Mouse (Mus musculus): ENCODE results near the gene Ncmap.
A peak's percentile ranks its signal among the peaks of the same experiment; 100 is the strongest.

Gene Ncmap

GRCm38 (mm10) chr4:135397991-135398390 is at the start of gene Ncmap:
Gene Ncmap (minus strand): TSS chr4:135398227.
- DNase-seq (ENCODE audit: low read depth), result no peak

- DNase-seq (ENCODE audit: low read depth), result no peak
Measured at GRCm38 (mm10) chr4:135442473-135442872, 44.4 kb upstream of the Ncmap start.

- DNase-seq (ENCODE audit: low read depth), result peak; percentile 47
Measured at GRCm38 (mm10) chr4:135439904-135440522, 42.0 kb upstream of the Ncmap start.

- peak; percentile 73 for DNase-seq (ENCODE audit: low read depth)
Measured at GRCm38 (mm10) chr4:135439188-135439647, 41.2 kb upstream of the Ncmap start.

- no peak for DNase-seq (ENCODE audit: low read depth)
Measured at GRCm38 (mm10) chr4:135437924-135438323, 39.9 kb upstream of the Ncmap start.

GRCm38 (mm10) chr4:135436291-135436690 is 38.3 kb upstream of the Ncmap start:
- DNase-seq (ENCODE audit: low read depth), result peak; percentile 52

- DNase-seq (ENCODE audit: low read depth), result no peak
Measured at GRCm38 (mm10) chr4:135434395-135434789, 36.4 kb upstream of the Ncmap start.

- peak; percentile 88 for DNase-seq (ENCODE audit: low read depth)
Measured at GRCm38 (mm10) chr4:135433443-135434394, 35.7 kb upstream of the Ncmap start, which contains the start of gene Rcan3. Gene Rcan3 (minus strand): TSS chr4:135433853.

- DNase-seq (ENCODE audit: low read depth), result no peak
Measured at GRCm38 (mm10) chr4:135433086-135433442, 35.0 kb upstream of the Ncmap start.

GRCm38 (mm10) chr4:135429990-135430760 is 32.1 kb upstream of the Ncmap start:
- no peak for DNase-seq (ENCODE audit: low read depth)

- no peak for DNase-seq (ENCODE audit: low read depth)
Measured at GRCm38 (mm10) chr4:135429383-135429782, 31.4 kb upstream of the Ncmap start.

GRCm38 (mm10) chr4:135426587-135426986 is 28.6 kb upstream of the Ncmap start:
- DNase-seq (ENCODE audit: low read depth), result no peak

GRCm38 (mm10) chr4:135425625-135426024 is 27.6 kb upstream of the Ncmap start:
- no peak for DNase-seq (ENCODE audit: low read depth)

- no peak for DNase-seq (ENCODE audit: low read depth)
Measured at GRCm38 (mm10) chr4:135420961-135421360, 22.9 kb upstream of the Ncmap start.

- DNase-seq (ENCODE audit: low read depth), result no peak
Measured at GRCm38 (mm10) chr4:135420416-135420815, 22.4 kb upstream of the Ncmap start.

- no peak for DNase-seq (ENCODE audit: low read depth)
Measured at GRCm38 (mm10) chr4:135419996-135420395, 22.0 kb upstream of the Ncmap start.

GRCm38 (mm10) chr4:135416367-135416766 is 18.3 kb upstream of the Ncmap start:
- DNase-seq (ENCODE audit: low read depth), result no peak

- no peak for DNase-seq (ENCODE audit: low read depth)
Measured at GRCm38 (mm10) chr4:135413491-135413890, 15.5 kb upstream of the Ncmap start.

GRCm38 (mm10) chr4:135411633-135412032 is 13.6 kb upstream of the Ncmap start:
- DNase-seq (ENCODE audit: low read depth), result peak; percentile 84

GRCm38 (mm10) chr4:135406180-135406579 is 8.2 kb upstream of the Ncmap start:
- DNase-seq (ENCODE audit: low read depth), result peak; percentile 35

GRCm38 (mm10) chr4:135404916-135405315 is 6.9 kb upstream of the Ncmap start:
- DNase-seq (ENCODE audit: low read depth), result no peak

GRCm38 (mm10) chr4:135404048-135404447 is 6.0 kb upstream of the Ncmap start:
- no peak for DNase-seq (ENCODE audit: low read depth)
